Mouse (Mus musculus) heart, embryonic 13.5 days (tissue): ENCODE results near the gene Fam78a. TPM values are rescaled to one million over a fixed set of nuclear protein-coding genes. Genes with fewer than 3 reads are reported as not detected.

Source experiments
- ATAC-seq: fragments of 200-750 bp; cut with Nextera tagmentation; 2 replicates; pipeline ENCODE4 v1.8.0; 2017; ENCODE audit warnings: moderate TSS enrichment; ENCODE audit not compliant: insufficient number of reproducible peaks, low FRiP score, low TSS enrichment; ENCODE audit errors: extremely low read depth
- H3K27ac ChIP-seq: fragments of 300-500 bp; sonication (generic); replicated peaks from 2 replicates; pipeline ENCODE4 v1.5.1; 2015; ENCODE audit warnings: moderate library complexity, mild to moderate bottlenecking, inconsistent platforms
- H3K27me3 ChIP-seq: fragments of 300-500 bp; sonication (generic); replicated peaks from 2 replicates; pipeline ENCODE4 v1.6.1; 2015; ENCODE audit warnings: mild to moderate bottlenecking, inconsistent platforms
- H3K36me3 ChIP-seq: fragments of 300-500 bp; sonication (generic); 2 replicates; pipeline ENCODE4 v1.6.1; 2015; ENCODE audit warnings: mild to moderate bottlenecking, inconsistent platforms
- H3K4me1 ChIP-seq: fragments of 300-500 bp; sonication (generic); 2 replicates; pipeline ENCODE4 v1.6.1; 2015; ENCODE audit warnings: inconsistent platforms
- H3K4me2 ChIP-seq: fragments of 300-500 bp; sonication (generic); 2 replicates; pipeline ENCODE4 v1.6.1; 2015; ENCODE audit warnings: inconsistent platforms, mild to moderate bottlenecking, moderate library complexity
- H3K4me3 ChIP-seq: fragments of 300-500 bp; sonication (generic); 2 replicates; pipeline ENCODE4 v1.5.1; 2015; ENCODE audit warnings: moderate library complexity, mild to moderate bottlenecking, inconsistent platforms
- H3K9ac ChIP-seq: fragments of 300-500 bp; sonication (generic); 2 replicates; pipeline ENCODE4 v1.6.1; 2015; ENCODE audit warnings: inconsistent platforms, mild to moderate bottlenecking, moderate library complexity
- H3K9me3 ChIP-seq: fragments of 300-500 bp; sonication (generic); 2 replicates; pipeline ENCODE4 v1.6.1; 2016; ENCODE audit warnings: inconsistent platforms
- WGBS: fragments of 180-500 bp; shearing (Covaris S2); methylation state at CpG from one replicate; pipeline ENCODE4 v1.1.7; 2015; ENCODE audit warnings: mixed read lengths; 5-methylcytosine and 5-hydroxymethylcytosine counted together
- polyA plus RNA-seq: library from polyadenylated mRNA; unstranded; fragments of >200 nt; fragmentation: Nextera tagmentation; extraction: Ambion mirVana; gene quantifications from 2 replicates; pipeline ENCODE4 v1.2.1, GENCODE M21; 2015

Gene Fam78a
- polyA plus RNA-seq, 1 experiment from 2014 or later: 29.3 TPM

DNA sequence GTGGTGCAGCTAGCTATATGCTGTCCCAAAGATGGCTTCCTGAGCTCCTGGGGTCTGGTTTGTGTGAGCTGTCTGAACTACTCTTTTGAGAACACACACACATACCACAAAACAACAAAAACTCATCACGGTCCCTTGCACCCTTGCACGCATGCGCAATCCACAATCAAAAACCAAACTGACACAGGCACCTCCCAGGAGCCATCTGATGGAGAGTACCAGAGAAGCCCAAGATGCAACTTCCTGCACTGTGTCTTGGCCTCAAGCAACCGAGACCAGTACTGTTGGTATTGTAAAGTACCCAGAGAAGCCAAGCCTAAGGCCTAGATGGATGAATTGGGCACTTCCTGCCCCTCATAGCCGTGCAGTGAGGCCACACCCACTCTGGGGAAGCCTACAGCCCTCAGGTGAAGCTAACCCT, 19.3 kb downstream of the Fam78a start:
- peak overlapping the region; percentile 74 for H3K9ac ChIP-seq
- H3K27me3 ChIP-seq: no peaks in the 10 kb centered on the region
- 44% methylated on average over 5 of the region's 5 CpGs for WGBS
- H3K4me2 ChIP-seq: peak overlapping the region; percentile 46
- H3K9me3 ChIP-seq: no peaks in the 10 kb centered on the region
- H3K4me3 ChIP-seq: no peak overlapping the region
- no peak for ATAC-seq
- H3K27ac ChIP-seq: peak overlapping the region; percentile 96
- peaks cover 96% of the 10 kb centered on the region for H3K4me1 ChIP-seq
- peaks cover 32% of the 10 kb centered on the region for H3K36me3 ChIP-seq

DNA sequence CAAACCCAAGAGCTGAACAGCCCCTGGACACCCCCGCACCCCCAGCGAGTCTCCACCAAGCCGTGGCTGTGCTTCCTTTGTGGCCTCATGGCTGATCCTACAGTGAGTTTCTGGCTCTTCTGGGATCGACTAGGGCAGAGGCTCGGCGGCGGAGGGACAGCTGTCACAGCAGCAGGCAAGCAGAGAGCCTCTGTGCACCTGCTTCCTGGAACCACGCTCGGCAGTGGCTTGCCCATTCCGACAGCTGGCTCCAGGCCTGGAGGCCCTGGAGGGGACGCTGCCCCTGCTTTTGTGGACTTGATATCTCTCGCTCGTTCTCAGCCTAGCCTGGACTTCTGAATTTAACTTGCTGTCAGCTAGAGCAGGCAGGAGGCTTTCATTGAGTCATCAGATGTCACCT, 19.7 kb downstream of the Fam78a start:
- H3K9me3 ChIP-seq: no peaks in the 10 kb centered on the region
- ATAC-seq: no peak
- 0 out of 2 replicates have a peak overlapping the region, but pooled peaks have one; percentile 13 for H3K4me3 ChIP-seq
- no peaks in the 10 kb centered on the region for H3K27me3 ChIP-seq
- peak overlapping the region; percentile 74 for H3K9ac ChIP-seq
- WGBS: 33% methylated on average over 13 of the region's 13 CpGs
- H3K27ac ChIP-seq: peak overlapping the region; percentile 96
- peak overlapping the region; percentile 46 for H3K4me2 ChIP-seq
- peaks cover 100% of the 10 kb centered on the region for H3K4me1 ChIP-seq
- H3K36me3 ChIP-seq: peaks cover 31% of the 10 kb centered on the region

- Histone ChIP-seq H3K9me3 (no peaks in the 10 kb centered on the region), H3K4me3 (no peak overlapping the region), H3K9ac (peak overlapping the region; percentile 74), H3K4me2 (peak overlapping the region; percentile 46), H3K36me3 (peaks cover 19% of the 10 kb centered on the region), H3K4me1 (peaks cover 100% of the 10 kb centered on the region), H3K27ac (peak overlapping the region; percentile 96), H3K27me3 (no peaks in the 10 kb centered on the region)
- WGBS: 38% methylated on average over 7 of the region's 7 CpGs
- no peak for ATAC-seq
These were observed 21.1 kb downstream of the Fam78a start for GRCm38 (mm10) chr2:32063451-32064151.

DNA sequence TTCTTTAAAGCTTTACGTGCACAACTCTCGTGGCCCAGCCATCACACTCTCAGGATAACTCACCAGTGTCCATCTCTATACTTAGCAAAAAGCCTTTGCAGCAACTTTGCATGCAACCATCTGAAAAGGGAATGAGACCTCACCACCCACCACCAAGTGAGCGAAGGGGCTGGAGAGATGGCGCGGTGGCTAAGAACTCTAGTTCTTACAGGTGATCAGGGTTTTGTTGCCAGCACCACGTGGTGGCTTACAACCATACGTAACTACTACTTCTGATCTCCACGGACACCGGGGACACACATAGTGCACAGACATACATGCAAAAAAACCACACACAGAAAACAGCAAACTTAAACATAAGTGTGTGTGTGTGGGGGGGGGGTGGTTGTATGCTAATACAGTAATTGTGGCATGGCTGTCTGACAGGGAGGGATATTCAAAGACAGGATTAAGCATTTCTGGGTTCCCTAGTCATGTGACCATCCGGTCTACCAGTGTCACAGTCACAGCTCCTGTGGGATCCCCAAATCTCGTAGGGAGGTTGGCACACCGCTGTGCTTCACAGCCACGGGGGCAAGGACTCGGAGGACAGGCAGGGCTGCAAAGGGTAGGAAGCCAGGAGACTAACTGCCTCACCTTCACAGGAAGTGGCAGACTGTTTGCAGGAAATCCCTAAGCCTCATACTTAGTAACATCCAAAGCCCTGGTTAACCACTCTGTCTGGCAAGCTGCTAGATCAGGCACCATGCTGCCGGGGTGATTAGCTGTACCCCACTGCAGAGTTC, 21.8 kb downstream of the Fam78a start:
- Histone ChIP-seq H3K4me2 (peak overlapping the region; percentile 46), H3K27ac (peak overlapping the region; percentile 96), H3K4me3 (no peak overlapping the region), H3K27me3 (no peaks in the 10 kb centered on the region), H3K9me3 (no peaks in the 10 kb centered on the region), H3K4me1 (peaks cover 99% of the 10 kb centered on the region), H3K9ac (peak overlapping the region; percentile 55), H3K36me3 (peaks cover 11% of the 10 kb centered on the region)
- ATAC-seq: no peak
- WGBS: 77% methylated on average over 15 of the region's 15 CpGs

- Histone ChIP-seq H3K27me3 (no peaks in the 10 kb centered on the region), H3K9ac (peak overlapping the region; percentile 55), H3K4me1 (peaks cover 99% of the 10 kb centered on the region), H3K4me2 (no peak overlapping the region), H3K36me3 (peaks cover 2% of the 10 kb centered on the region), H3K27ac (peak overlapping the region; percentile 96), H3K9me3 (no peaks in the 10 kb centered on the region), H3K4me3 (no peak overlapping the region)
- ATAC-seq: no peak
- WGBS: 39% methylated on average over 12 of the region's 12 CpGs
These were observed 22.7 kb downstream of the Fam78a start for GRCm38 (mm10) chr2:32061722-32062505.

DNA sequence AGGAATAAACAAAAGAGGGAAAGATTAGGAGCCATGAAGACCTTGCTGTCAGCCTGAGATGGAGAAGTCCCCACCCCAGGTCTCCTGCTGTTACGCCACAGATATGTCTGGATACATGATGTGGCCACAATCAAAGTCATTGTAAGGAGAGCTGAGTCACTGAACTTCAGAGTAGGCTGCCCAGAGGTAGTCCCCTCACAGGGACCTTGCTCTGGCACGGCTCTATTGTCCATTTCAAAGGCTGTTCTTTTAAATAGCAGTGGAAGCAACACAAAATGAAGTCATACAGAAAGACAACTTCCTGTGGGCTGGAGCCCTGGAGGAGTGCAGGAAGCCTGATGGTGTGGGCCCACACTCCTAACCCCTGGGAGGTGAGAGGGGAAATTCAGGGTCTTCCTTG, 23.5 kb downstream of the Fam78a start:
- no peak overlapping the region for H3K4me2 ChIP-seq
- 35% methylated on average over 2 of the region's 2 CpGs for WGBS
- peak overlapping the region; percentile 47; the same call in 1 of the 2 replicates for H3K9ac ChIP-seq
- peaks cover 98% of the 10 kb centered on the region for H3K4me1 ChIP-seq
- no peak overlapping the region for H3K4me3 ChIP-seq
- no peaks in the 10 kb centered on the region for H3K36me3 ChIP-seq
- ATAC-seq: no peak
- no peaks in the 10 kb centered on the region for H3K27me3 ChIP-seq
- H3K9me3 ChIP-seq: no peaks in the 10 kb centered on the region
- H3K27ac ChIP-seq: peak overlapping the region; percentile 96

DNA sequence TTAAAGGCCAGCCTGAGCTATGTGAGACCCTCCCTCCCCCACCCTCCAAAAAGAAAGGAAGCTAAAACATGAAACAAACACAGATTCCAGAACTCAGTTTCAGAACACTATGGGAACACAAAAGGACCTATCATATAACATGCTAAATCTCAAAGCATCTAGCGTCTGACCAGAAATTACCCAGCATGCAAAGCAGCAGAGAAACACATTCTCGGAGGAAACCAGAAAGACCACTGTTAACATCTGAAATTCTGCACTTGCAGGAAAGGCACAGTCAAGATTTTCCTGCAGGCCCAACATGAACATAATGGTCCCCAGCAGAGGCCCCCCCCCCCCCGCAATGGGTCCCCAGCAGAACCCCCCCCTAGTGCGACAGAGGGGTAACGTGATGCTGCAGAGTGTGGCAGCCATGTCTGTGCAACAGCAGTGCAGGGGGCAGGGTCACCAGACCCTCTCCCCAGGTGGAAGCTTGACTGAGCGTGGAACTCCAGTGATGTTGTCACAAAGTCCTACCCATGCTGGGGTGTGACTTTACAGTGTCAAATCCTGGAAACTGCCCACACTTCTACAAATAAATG, 24.3 kb downstream of the Fam78a start:
- Histone ChIP-seq H3K27me3 (no peaks in the 10 kb centered on the region), H3K9me3 (no peaks in the 10 kb centered on the region), H3K27ac (peak overlapping the region; percentile 96), H3K4me1 (peaks cover 95% of the 10 kb centered on the region), H3K4me3 (no peak overlapping the region), H3K9ac (peak overlapping the region; percentile 58), H3K36me3 (no peaks in the 10 kb centered on the region), H3K4me2 (no peak overlapping the region)
- 68% methylated on average over 6 of the region's 6 CpGs for WGBS
- no peak for ATAC-seq

DNA sequence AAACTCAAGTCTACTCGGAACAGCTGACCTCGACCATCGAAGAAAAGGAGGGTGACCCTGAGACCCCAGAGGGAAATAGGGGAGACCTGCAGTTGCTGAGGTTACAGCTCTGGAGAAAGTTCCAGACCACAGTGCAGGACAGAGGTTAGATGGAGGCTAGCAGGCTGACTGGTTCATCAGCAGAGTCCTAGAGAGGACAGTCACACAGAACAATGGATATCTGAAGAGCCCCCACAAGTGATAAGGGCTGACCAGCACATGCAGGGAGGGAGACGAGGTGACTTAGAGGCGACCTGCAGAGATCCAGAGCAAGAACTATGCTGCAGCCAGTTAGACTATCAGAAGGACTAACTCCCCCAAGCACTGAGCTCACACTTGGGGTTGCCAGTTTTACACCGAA, 25.0 kb downstream of the Fam78a start:
- peak overlapping the region; percentile 58 for H3K9ac ChIP-seq
- H3K27me3 ChIP-seq: no peaks in the 10 kb centered on the region
- peaks cover 95% of the 10 kb centered on the region for H3K4me1 ChIP-seq
- H3K27ac ChIP-seq: peak overlapping the region; percentile 96
- 40% methylated on average over 6 of the region's 6 CpGs for WGBS
- no peaks in the 10 kb centered on the region for H3K9me3 ChIP-seq
- ATAC-seq: no peak
- H3K4me2 ChIP-seq: no peak overlapping the region
- H3K36me3 ChIP-seq: no peaks in the 10 kb centered on the region
- no peak overlapping the region for H3K4me3 ChIP-seq

GRCm38 (mm10) chr2:32058716-32059115, 25.9 kb downstream of the Fam78a start:
- WGBS: 40% methylated on average over 5 of the region's 5 CpGs
- H3K4me3 ChIP-seq: no peak overlapping the region
- no peak overlapping the region for H3K4me2 ChIP-seq
- H3K27ac ChIP-seq: peak overlapping the region; percentile 96
- no peaks in the 10 kb centered on the region for H3K36me3 ChIP-seq
- no peaks in the 10 kb centered on the region for H3K9me3 ChIP-seq
- ATAC-seq: no peak
- peak overlapping the region; percentile 58 for H3K9ac ChIP-seq
- H3K4me1 ChIP-seq: peaks cover 90% of the 10 kb centered on the region
- H3K27me3 ChIP-seq: no peaks in the 10 kb centered on the region

GRCm38 (mm10) chr2:32058241-32058640, 26.4 kb downstream of the Fam78a start:
- no peak overlapping the region for H3K4me3 ChIP-seq
- no peak overlapping the region for H3K4me2 ChIP-seq
- H3K27ac ChIP-seq: peak overlapping the region; percentile 96
- WGBS: 82% methylated on average over 9 of the region's 9 CpGs
- H3K9me3 ChIP-seq: no peaks in the 10 kb centered on the region
- H3K9ac ChIP-seq: peak overlapping the region; percentile 61
- no peak for ATAC-seq
- peaks cover 4% of the 10 kb centered on the region; the same call in 1 of the 2 replicates for H3K36me3 ChIP-seq
- H3K27me3 ChIP-seq: no peaks in the 10 kb centered on the region
- H3K4me1 ChIP-seq: peaks cover 85% of the 10 kb centered on the region

DNA sequence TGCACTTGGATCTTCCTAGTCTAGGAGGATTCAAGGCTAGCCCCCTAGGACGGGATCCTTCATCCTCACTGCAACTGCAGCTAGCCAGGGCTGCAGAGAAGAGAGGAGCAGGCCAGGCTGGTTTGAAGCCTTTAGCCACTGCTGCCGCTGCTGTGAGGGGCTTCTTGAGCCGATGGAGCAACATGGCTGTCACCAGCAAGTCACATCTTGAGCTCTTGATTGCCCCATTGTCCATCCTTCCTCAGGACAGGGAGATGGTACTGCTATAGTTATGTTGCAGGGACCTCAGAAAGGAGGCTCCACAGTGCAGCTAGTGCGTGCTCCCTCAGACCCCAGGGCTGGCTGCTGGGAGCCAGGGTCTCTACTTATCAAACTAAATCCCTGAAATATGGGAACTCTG, 26.9 kb downstream of the Fam78a start:
- ATAC-seq: no peak
- Histone ChIP-seq H3K27me3 (no peaks in the 10 kb centered on the region), H3K4me3 (no peak overlapping the region), H3K9me3 (no peaks in the 10 kb centered on the region), H3K27ac (peak overlapping the region; percentile 96), H3K4me1 (peaks cover 80% of the 10 kb centered on the region), H3K4me2 (no peak overlapping the region), H3K9ac (peak overlapping the region; percentile 61), H3K36me3 (peaks cover 5% of the 10 kb centered on the region; the same call in 1 of the 2 replicates)
- WGBS: 77% methylated on average over 4 of the region's 4 CpGs
